Mouse (Mus musculus): Measurements from ENCODE around the gene Mapkapk2.

Mapkapk2 gene

DNA sequence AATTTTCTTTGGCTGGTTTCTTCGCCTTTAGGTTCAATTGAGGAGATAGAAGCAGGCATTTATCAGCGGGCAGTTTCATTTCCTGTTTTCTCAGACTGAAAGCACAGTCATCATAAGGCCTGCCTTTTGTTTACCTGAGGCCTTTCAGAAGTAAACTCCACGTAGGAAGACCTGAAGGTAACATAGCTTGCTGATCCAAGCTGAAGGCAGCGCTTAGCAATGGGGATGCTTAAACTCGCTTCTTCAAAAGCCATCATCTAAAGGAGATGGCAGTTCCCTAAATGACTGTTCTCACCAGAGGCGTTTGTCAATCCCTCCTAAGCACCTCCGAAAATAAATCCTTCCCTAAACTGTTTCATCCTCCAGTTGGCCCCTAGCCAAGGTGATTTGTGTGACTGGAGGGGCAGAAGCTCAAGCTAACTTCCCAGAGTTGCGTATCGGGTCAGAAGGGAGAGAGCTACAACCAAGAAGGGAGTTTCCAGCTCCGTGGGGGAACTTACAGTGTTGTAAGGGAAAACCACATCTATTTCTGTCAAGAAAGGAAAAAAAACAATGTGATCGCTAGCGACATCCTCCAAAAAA lies 13.0 kb upstream of the Mapkapk2 start:
- DNase-seq, result no peak

DNA sequence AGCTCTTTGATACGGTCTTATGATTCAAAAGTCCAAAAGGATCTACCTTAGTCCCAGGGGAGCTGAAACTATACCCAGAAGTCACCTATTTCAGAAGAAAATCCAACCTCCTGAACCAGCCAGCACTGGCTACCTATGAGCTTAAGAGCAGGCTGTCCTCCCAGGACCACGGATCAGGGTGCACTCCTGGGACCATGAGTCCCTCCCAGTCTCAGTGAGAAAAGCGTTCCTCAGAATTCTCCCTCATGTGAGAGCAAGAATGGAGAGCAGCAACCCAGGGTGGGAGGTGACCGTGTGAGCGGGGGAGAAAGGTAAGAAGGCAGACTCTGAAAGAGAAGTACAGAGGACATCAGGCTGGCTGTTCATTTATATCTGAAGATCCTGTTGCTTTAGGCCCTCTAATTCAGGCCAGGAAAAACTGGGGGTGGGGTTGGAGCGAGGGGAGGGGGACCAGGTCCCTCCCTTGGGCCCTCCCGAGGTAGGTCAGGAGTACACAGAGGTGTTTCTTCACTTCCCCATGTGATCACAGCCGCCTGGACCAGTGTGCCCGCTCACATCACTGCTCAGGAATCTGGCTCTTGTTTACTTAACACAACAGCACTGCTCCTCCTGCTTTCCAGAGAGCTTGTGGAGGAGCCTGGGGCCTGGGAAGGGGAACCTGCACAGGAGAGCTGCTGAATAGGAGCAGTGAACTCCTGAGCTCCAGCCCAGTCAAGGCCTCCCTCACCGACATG lies 10.1 kb upstream of the Mapkapk2 start:
- DNase-seq, result no peak

DNA sequence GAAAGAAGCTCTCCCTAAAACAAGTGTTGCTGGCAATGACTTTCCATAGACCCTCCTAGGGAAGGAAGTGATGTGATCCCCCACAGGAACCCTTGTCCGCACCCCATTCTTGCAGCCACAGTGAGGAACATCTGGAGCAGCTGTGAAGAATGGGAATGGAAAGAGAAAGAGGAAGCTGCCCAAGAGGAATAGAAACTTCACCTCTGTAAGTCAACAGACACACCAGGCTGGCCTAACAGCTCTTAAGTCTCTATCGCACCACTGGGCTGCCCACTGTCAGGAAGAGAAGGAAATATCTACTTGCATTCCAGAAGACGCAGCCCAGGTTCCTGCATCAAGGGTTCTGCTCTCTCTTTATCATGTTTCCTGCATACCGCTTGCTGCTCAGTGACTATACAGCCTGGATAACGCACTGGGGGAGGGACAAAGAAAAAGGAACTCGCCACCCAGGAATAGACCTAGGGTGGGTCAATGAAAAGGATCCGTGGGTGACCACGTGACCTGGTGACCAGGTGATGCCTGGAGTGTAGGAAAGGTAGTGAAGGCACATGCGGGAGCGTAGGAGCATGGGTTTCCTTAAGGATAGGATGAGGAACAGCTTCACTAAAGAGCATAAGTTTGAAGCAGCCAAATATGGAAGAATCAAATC lies 6.3 kb upstream of the Mapkapk2 start:
- no peak for DNase-seq

GRCm38 (mm10) chr1:131100808-131101207 lies 3.2 kb upstream of the Mapkapk2 start:
- no peak for DNase-seq

GRCm38 (mm10) chr1:131096803-131097699 lies 575 bp downstream of the Mapkapk2 start:
- DNase-seq, result peak; percentile 59 to 64

DNA sequence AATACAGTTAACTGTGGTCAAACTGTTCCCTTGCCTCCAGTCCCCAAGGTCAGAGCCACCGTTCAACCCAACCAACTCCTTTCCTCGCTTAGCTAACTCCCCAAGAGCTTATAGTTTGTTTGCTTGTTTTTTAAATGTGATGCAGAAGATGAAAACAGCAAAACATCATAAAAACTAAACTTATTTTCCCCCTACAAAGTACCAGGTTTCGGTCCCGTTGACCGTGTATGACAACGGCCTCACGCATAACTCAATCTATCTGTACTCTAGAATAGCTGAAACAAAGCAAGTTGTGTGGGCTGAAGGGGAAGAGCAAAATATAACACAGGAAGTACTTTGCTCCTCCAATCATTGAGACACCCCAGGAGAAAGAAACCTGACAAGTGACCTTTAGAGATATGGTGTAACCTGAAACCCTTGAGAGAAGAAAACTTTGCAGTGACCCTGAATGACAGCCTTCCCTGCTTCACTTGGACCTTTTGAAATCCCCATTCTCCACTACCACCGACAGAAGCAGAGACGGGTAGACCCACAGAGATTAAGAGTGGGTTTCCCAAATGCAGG lies 1.4 kb downstream of the Mapkapk2 start:
- DNase-seq, result no peak

- DNase-seq, result no peak
Measured at GRCm38 (mm10) chr1:131095574-131095973, 2.1 kb downstream of the Mapkapk2 start.

- DNase-seq, result no peak
Measured at GRCm38 (mm10) chr1:131093889-131094288, 3.7 kb downstream of the Mapkapk2 start.

DNA sequence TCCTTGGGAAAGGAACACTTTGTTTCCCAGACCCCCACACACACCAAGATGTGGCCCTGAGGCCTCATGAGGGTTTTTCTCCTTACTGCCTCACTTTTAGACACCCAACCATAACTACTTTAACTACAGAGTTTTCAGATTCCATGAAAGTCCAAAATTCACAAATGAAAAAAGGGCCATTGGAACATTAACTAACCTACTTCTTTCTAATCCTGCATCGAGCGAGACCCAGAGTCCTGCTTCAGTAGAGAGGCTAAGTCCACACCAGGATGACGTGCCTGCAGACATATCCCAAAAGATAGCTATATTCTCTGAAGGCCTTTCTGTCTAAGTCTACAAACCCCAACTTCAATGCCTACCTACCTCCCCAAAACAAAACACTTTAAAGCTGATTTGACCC lies 4.8 kb downstream of the Mapkapk2 start:
- no peak for DNase-seq

- no peak for DNase-seq
Measured at GRCm38 (mm10) chr1:131092173-131092572, 5.5 kb downstream of the Mapkapk2 start.

DNA sequence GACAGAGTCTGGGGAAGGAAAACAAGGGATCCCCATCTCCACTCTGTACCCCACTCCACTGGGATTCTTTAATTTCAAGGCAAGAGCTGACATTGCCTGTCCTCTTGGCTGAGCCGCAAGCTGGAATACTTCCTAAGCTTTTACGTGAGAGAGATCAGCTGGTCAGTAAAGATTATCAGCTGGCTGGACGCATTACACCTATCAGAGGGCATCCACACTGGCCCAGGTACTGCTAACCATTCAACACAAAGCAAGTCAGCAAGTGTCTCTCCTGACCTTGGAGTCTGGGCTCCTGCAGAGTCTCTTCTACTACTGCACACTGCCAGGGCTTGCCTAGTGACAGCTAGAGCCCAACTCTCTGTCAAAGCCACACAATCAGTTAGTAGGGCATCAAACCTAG lies 6.1 kb downstream of the Mapkapk2 start:
- DNase-seq, result no peak

- DNase-seq, result no peak
Measured at GRCm38 (mm10) chr1:131090877-131091276, 6.7 kb downstream of the Mapkapk2 start.

GRCm38 (mm10) chr1:131090261-131090660 lies 7.4 kb downstream of the Mapkapk2 start:
- no peak for DNase-seq

- no peak for DNase-seq
Measured at GRCm38 (mm10) chr1:131089525-131090127, 8.0 kb downstream of the Mapkapk2 start.

DNA sequence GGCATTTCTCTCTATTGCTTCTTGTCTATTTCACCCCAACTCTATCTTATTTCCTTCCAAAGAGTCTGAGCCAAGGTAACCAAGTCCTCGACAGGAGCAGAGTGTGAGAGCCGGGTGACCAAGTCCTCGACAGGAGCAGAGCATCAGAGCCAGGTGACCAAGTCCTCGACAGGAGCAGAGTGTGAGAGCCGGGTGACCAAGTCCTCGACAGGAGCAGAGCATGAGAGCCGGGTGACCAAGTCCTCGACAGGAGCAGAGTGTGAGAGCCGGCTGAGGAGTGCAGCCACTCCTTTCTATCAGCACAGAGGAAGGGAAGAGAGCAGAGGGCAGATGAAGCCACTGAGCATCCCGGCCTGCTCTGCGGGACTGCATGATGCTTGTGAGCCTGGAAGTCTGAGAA lies 9.1 kb downstream of the Mapkapk2 start:
- DNase-seq, result no peak

DNA sequence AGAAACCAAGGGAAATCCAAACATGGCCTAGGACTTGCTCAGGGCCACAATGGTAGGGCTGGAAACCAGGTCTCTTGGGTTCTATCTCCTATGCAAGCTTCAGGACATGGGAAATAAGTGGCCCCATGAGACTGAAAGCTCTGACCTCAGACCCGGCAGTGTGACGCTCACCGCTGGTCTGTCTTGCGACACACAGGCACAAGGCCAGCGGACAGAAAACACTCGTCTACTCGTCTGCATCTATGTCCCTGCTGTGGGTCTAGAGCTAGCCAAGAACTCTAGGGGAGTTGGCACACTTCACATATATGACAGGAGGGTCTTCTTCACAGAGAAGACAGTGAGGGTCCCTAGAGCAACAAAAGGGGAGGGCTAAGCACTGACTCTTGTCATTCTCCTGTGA lies 10.7 kb downstream of the Mapkapk2 start:
- no peak for DNase-seq

DNA sequence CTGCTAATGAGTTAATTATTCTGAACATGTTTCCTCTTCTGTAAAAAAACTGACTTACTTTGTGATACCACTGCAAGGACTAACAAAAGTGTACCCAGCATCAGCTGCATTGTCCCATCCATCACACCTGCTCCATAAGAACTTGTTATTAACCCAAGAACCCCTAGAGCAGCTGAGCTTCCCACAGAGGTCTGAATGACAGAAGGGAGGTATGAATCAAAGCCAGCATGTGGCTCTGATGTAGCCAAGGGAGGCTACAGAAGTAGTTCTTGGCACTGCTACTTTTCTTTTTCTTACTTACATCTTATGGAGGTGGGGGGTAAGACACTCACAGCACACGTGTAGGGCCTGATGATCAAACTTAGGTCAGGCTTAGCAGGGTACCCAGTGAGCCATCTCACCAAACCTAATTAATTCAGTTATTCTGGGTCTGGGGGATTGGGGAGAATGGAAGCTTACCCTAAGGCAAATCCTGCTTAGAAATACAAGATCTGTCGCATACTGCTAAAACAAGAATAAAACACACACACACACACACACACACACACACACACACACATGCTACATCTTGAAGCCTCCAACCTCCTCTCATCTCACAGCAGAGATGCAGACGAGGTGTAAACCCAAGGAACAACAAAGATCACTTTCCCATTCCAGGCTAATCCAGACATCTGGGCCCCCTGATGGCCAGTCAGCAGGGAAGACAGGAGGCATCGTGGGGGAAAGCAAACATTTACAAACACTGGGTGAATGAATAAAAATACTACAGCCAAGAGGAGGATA lies 11.5 kb downstream of the Mapkapk2 start:
- DNase-seq, result no peak

DNA sequence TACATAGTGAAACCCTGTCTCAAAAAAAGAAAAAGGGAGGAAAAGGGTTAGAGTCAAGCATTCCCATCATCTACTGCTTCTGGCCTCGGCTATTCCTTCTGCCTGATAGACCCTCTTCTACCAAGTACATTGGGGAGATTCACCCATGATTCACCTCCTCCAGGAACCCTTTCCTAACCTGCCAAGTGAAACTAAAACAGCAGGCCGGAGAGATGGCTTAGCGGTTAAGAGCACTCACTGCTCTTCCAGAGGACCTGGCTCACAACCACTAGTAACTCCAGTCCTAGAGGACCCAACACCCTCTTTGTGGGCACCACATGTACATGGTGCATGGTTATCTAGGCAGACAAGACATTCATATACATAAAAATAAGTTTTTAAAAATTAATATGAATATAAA lies 12.4 kb downstream of the Mapkapk2 start:
- DNase-seq, result no peak

DNA sequence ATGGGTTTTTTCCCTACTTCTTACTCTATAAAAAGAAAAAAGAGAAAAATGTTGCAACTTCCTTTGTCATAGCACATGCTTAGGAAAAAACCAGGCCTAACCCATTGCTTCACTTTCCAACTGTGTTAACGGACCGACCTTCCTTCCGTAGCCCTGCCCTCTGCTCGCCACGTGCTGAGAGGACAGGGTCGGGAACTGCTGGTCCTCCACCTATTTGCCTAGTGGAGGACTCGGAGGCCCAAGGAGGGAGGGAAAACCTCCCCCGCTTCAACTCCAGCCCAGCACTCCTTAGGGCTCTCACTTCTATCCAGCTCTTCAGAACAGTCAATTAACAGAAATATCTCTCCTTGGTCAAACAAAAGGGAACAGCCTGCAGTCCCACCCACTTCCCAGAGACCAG lies 13.3 kb downstream of the Mapkapk2 start:
- no peak for DNase-seq

DNA sequence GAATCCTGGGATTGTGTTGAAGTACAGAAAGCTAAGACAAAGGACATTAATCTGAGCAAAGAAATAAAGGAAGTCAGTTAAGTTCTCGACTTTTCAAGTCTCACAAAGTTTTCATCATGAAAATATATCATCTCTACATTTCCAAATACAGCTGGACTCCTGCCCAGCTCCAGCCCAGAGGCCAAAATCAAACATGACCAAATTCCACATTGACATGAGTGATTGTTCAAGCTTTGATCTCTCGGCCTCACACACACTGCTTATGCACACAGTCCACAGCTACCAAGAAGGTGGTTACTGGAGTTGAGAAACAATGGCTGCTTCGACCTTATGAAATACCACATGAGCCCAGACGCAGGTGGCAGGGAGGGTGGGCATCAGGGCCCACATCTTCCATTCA lies 14.0 kb downstream of the Mapkapk2 start:
- DNase-seq, result no peak

GRCm38 (mm10) chr1:131083122-131083521 lies 14.5 kb downstream of the Mapkapk2 start:
- no peak for DNase-seq

- no peak for DNase-seq
Measured at GRCm38 (mm10) chr1:131080686-131081085, 16.9 kb downstream of the Mapkapk2 start.

Data from cerebellum, postnatal 25 days (tissue).